Mouse (Mus musculus): ENCODE measurements around the gene Adam22. TPM values are rescaled to one million over a fixed set of nuclear protein-coding genes. Genes with fewer than 3 reads are reported as not detected.

Gene Adam22
- polyA plus RNA-seq, 1 experiment from 2014 or later = 8.8 TPM

DNA sequence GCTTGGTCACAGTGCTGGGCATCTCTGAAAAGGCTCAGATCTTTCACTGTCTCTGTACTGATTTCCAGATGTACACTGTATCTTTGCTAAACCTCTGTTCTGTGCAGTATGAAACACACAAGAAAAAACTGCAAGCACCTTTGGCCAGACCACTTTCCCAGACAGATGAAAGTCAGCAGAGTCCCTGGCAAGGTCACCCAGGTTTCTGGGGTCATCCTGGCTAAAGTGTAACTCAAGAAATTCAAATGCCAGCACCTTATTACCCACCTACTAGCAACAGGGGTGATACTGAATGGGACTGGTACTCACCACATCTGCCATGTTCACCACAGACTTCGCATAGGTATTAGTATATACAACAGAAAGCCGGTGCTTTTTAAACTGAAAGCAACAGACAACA lies 221.8 kb downstream of the Adam22 start:
- no peak for ATAC-seq (ENCODE audit: insufficient number of reproducible peaks, low FRiP score)
- WGBS = 94% methylated on average over 2 of the region's 2 CpGs

GRCm38 (mm10) chr5:8145473-8145872 lies 222.5 kb downstream of the Adam22 start:
- Histone ChIP-seq H3K27ac (ENCODE audit: poor library complexity, severe bottlenecking) (no peak overlapping the region), H3K4me2 (no peak overlapping the region), H3K4me1 (replicated peaks) (no peaks in the 10 kb centered on the region), H3K36me3 (no peaks in the 10 kb centered on the region), H3K4me3 (no peak overlapping the region), H3K9ac (no peak overlapping the region), H3K27me3 (replicated peaks) (no peaks in the 10 kb centered on the region), H3K9me3 (replicated peaks) (no peaks in the 10 kb centered on the region)
- no peak for ATAC-seq (ENCODE audit: insufficient number of reproducible peaks, low FRiP score)
- WGBS = 53% methylated on average over 5 of the region's 5 CpGs

More for the DNA sequence above, 221.8 kb downstream of the Adam22 start:
- Histone ChIP-seq H3K9me3 (replicated peaks) (no peaks in the 10 kb centered on the region), H3K9ac (no peak overlapping the region), H3K4me3 (no peak overlapping the region), H3K27me3 (replicated peaks) (no peaks in the 10 kb centered on the region), H3K4me1 (replicated peaks) (no peaks in the 10 kb centered on the region), H3K4me2 (no peak overlapping the region), H3K36me3 (no peaks in the 10 kb centered on the region), H3K27ac (ENCODE audit: poor library complexity, severe bottlenecking) (no peak overlapping the region)

- H3K4me2 ChIP-seq = no peak overlapping the region
- H3K9me3 ChIP-seq (replicated peaks) = no peaks in the 10 kb centered on the region
- H3K9ac ChIP-seq = no peak overlapping the region
- WGBS = 76% methylated on average over 5 of the region's 5 CpGs
- no peak overlapping the region for H3K27ac ChIP-seq (ENCODE audit: poor library complexity, severe bottlenecking)
- H3K36me3 ChIP-seq = no peaks in the 10 kb centered on the region
- H3K4me1 ChIP-seq (replicated peaks) = no peaks in the 10 kb centered on the region
- H3K27me3 ChIP-seq (replicated peaks) = no peaks in the 10 kb centered on the region
- no peak for ATAC-seq (ENCODE audit: insufficient number of reproducible peaks, low FRiP score)
- H3K4me3 ChIP-seq = no peak overlapping the region
These were observed 235.4 kb downstream of the Adam22 start for GRCm38 (mm10) chr5:8132546-8132945.

GRCm38 (mm10) chr5:8131918-8132317 lies 236.0 kb downstream of the Adam22 start:
- H3K4me2 ChIP-seq = no peak overlapping the region
- H3K9me3 ChIP-seq (replicated peaks) = 0 out of 2 replicates have a peak, but pooled peaks cover 4% of the 10 kb centered on the region
- no peaks in the 10 kb centered on the region for H3K4me1 ChIP-seq (replicated peaks)
- 0 out of 2 replicates have a peak, but pooled peaks cover 4% of the 10 kb centered on the region for H3K36me3 ChIP-seq
- H3K4me3 ChIP-seq = no peak overlapping the region
- ATAC-seq (ENCODE audit: insufficient number of reproducible peaks, low FRiP score) = no peak
- no peak overlapping the region for H3K27ac ChIP-seq (ENCODE audit: poor library complexity, severe bottlenecking)
- no peak overlapping the region for H3K9ac ChIP-seq
- WGBS = 75% methylated on average over 8 of the region's 8 CpGs
- no peaks in the 10 kb centered on the region for H3K27me3 ChIP-seq (replicated peaks)

GRCm38 (mm10) chr5:8129750-8130149 lies 238.2 kb downstream of the Adam22 start:
- H3K27ac ChIP-seq (ENCODE audit: poor library complexity, severe bottlenecking) = no peak overlapping the region
- H3K9ac ChIP-seq = no peak overlapping the region
- 0 out of 2 replicates have a peak, but pooled peaks cover 5% of the 10 kb centered on the region for H3K36me3 ChIP-seq
- H3K27me3 ChIP-seq (replicated peaks) = no peaks in the 10 kb centered on the region
- no peaks in the 10 kb centered on the region for H3K4me1 ChIP-seq (replicated peaks)
- 0 out of 2 replicates have a peak, but pooled peaks cover 7% of the 10 kb centered on the region for H3K9me3 ChIP-seq (replicated peaks)
- ATAC-seq (ENCODE audit: insufficient number of reproducible peaks, low FRiP score) = no peak
- no peak overlapping the region for H3K4me3 ChIP-seq
- no peak overlapping the region for H3K4me2 ChIP-seq
- WGBS = 86% methylated on average over 2 of the region's 2 CpGs

DNA sequence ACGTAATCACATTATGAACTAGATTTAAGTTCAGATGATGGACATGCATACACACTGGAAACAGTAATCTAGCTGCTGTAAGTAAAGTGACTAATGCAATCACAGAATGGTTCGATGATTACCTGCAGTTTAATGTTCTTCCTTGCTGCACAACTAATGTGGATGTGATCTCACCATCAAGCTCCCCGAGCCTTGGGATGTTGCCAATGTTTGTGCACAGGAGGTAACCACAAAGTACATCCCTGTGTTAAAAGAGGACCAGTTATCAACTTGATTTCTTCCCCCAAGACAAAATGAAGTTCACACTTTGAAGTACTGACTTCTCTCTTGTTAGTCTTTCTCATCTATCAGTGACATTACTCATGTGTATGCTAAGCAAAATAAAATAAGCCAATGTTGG lies 247.0 kb downstream of the Adam22 start:
- Histone ChIP-seq H3K36me3 (0 out of 2 replicates have a peak, but pooled peaks cover 3% of the 10 kb centered on the region), H3K4me3 (no peak overlapping the region), H3K4me2 (no peak overlapping the region), H3K9me3 (replicated peaks) (peaks cover 4% of the 10 kb centered on the region; the same call in 1 of the 2 replicates), H3K4me1 (replicated peaks) (no peaks in the 10 kb centered on the region), H3K9ac (no peak overlapping the region), H3K27ac (ENCODE audit: poor library complexity, severe bottlenecking) (no peak overlapping the region), H3K27me3 (replicated peaks) (no peaks in the 10 kb centered on the region)
- 80% methylated on average over 3 of the region's 3 CpGs for WGBS
- ATAC-seq (ENCODE audit: insufficient number of reproducible peaks, low FRiP score) = no peak

GRCm38 (mm10) chr5:8120087-8120486 lies 247.9 kb downstream of the Adam22 start:
- no peak overlapping the region for H3K9ac ChIP-seq
- no peak overlapping the region for H3K4me3 ChIP-seq
- H3K4me1 ChIP-seq (replicated peaks) = no peaks in the 10 kb centered on the region
- H3K36me3 ChIP-seq = 0 out of 2 replicates have a peak, but pooled peaks cover 3% of the 10 kb centered on the region
- H3K9me3 ChIP-seq (replicated peaks) = peaks cover 4% of the 10 kb centered on the region; the same call in 1 of the 2 replicates
- no peak overlapping the region for H3K4me2 ChIP-seq
- no peak for ATAC-seq (ENCODE audit: insufficient number of reproducible peaks, low FRiP score)
- no peaks in the 10 kb centered on the region for H3K27me3 ChIP-seq (replicated peaks)
- 61% methylated on average over 2 of the region's 2 CpGs for WGBS
- H3K27ac ChIP-seq (ENCODE audit: poor library complexity, severe bottlenecking) = no peak overlapping the region

DNA sequence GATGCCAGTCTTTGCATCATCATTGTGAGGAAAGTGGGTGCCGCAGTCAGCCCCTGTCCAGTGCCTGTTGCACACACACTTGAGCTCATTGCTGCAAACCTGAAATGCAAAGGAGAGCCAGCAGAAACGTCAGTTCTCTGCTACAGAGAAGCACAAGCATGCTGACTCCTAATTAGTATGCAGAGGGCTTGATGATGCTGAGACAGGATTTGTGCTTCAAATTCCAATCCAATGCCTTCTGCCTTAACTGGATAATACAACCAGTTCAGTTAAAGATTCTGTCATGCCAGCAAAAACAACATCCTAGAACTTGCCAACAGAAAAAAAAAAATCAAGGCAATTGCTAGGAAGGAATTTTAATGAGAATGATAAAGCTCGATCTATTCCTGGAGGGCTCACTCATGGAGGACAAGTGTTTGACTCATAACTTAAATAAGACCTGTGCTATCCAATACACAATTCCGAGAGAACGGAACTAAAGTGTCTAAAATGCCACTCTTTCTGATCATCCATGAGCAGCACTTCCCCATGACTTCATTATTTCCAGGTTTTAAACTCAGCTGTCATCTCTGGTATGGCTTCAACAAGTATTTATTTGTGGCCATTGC lies 251.3 kb downstream of the Adam22 start:
- Histone ChIP-seq H3K9ac (no peak overlapping the region), H3K9me3 (replicated peaks) (no peaks in the 10 kb centered on the region), H3K36me3 (no peaks in the 10 kb centered on the region), H3K4me1 (replicated peaks) (no peaks in the 10 kb centered on the region), H3K27me3 (replicated peaks) (no peaks in the 10 kb centered on the region), H3K27ac (ENCODE audit: poor library complexity, severe bottlenecking) (no peak overlapping the region; the same call in 1 of the 2 replicates), H3K4me2 (no peak overlapping the region), H3K4me3 (no peak overlapping the region)
- no peak for ATAC-seq (ENCODE audit: insufficient number of reproducible peaks, low FRiP score)
- 56% methylated on average over 5 of the region's 5 CpGs for WGBS

DNA sequence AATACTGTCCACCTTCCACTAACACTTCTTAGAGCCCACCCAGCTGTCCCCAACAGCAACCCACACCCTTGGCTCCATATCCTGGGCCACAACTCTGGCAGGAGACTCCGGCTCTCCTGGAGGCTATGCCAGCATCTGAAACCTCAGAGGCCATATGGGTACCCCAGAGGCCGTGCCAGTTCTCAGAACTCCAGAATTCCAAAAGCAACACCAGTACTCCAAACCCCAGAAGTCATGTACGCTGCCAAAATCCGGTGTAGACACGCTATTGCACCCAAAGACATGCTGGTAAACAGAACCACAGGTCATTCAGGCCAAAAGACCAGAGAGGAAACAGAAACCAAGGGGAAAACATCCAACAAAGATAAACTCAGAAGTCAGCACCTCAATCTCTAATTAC lies 255.7 kb downstream of the Adam22 start:
- H3K9ac ChIP-seq = no peak overlapping the region
- H3K9me3 ChIP-seq (replicated peaks) = no peaks in the 10 kb centered on the region
- no peaks in the 10 kb centered on the region for H3K27me3 ChIP-seq (replicated peaks)
- H3K36me3 ChIP-seq = no peaks in the 10 kb centered on the region
- H3K4me3 ChIP-seq = no peak overlapping the region
- no peaks in the 10 kb centered on the region for H3K4me1 ChIP-seq (replicated peaks)
- H3K27ac ChIP-seq (ENCODE audit: poor library complexity, severe bottlenecking) = no peak overlapping the region
- WGBS = 93% methylated on average over 5 of the region's 5 CpGs
- H3K4me2 ChIP-seq = no peak overlapping the region
- no peak for ATAC-seq (ENCODE audit: insufficient number of reproducible peaks, low FRiP score)

DNA sequence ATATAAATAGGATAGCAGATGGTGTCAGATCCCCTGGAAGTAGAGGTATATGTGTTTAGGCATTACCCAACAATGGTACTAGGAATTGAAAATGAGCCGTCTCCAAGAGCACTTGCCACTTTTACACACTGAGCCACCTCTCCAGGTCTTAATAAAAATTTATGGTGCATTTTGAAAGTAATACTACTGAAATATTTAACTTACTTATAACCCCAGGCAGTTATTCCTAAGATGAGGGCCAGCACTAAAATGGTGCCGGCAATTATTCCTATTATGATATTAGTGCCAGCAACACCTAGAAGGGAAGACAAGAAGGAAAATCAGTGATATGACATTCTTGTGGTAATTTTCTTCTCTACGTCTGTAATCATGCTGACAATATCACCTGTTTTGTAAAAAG lies 256.3 kb downstream of the Adam22 start:
- no peak overlapping the region for H3K27ac ChIP-seq (ENCODE audit: poor library complexity, severe bottlenecking)
- no peaks in the 10 kb centered on the region for H3K4me1 ChIP-seq (replicated peaks)
- 88% methylated on average over 3 of the region's 3 CpGs for WGBS
- H3K9me3 ChIP-seq (replicated peaks) = no peaks in the 10 kb centered on the region
- H3K27me3 ChIP-seq (replicated peaks) = no peaks in the 10 kb centered on the region
- no peaks in the 10 kb centered on the region for H3K36me3 ChIP-seq
- no peak for ATAC-seq (ENCODE audit: insufficient number of reproducible peaks, low FRiP score)
- H3K4me2 ChIP-seq = no peak overlapping the region
- H3K9ac ChIP-seq = no peak overlapping the region
- no peak overlapping the region for H3K4me3 ChIP-seq

DNA sequence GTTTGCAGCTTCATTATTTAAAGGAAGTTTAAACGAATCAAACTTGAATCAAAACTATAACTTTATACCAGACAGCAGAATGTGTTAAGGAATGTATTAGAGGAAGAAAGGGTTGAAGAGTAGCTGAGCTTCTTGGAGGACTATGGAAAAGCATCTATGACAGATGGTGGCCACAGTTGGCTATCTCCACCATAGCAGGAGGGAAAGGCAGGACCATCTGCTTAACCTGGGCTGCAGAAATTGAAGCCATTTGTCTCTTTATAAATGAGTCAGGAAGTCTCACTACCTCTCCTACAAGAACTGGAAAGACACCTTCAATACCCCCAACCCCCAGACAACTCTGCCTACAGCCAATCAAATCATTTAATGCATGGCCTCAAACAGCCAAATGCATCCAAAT lies 272.3 kb downstream of the Adam22 start:
- no peaks in the 10 kb centered on the region for H3K27me3 ChIP-seq (replicated peaks)
- H3K27ac ChIP-seq (ENCODE audit: poor library complexity, severe bottlenecking) = no peak overlapping the region
- H3K4me3 ChIP-seq = no peak overlapping the region
- peaks cover 2% of the 10 kb centered on the region; the same call in 1 of the 2 replicates for H3K4me1 ChIP-seq (replicated peaks)
- WGBS = 75% methylated on average over 1 of the region's 1 CpGs
- ATAC-seq (ENCODE audit: insufficient number of reproducible peaks, low FRiP score) = no peak
- H3K9me3 ChIP-seq (replicated peaks) = no peaks in the 10 kb centered on the region
- no peak overlapping the region for H3K9ac ChIP-seq
- H3K4me2 ChIP-seq = no peak overlapping the region
- no peaks in the 10 kb centered on the region for H3K36me3 ChIP-seq

- WGBS = 83% methylated on average over 5 of the region's 5 CpGs
- no peak overlapping the region for H3K9ac ChIP-seq
These were observed 273.0 kb downstream of the Adam22 start for GRCm38 (mm10) chr5:8094921-8095320.

More at GRCm38 (mm10) chr5:8094921-8095320, 273.0 kb downstream of the Adam22 start:
- peaks cover 2% of the 10 kb centered on the region; the same call in 1 of the 2 replicates for H3K4me1 ChIP-seq (replicated peaks)
- H3K36me3 ChIP-seq = no peaks in the 10 kb centered on the region
- no peak overlapping the region for H3K4me2 ChIP-seq
- no peaks in the 10 kb centered on the region for H3K27me3 ChIP-seq (replicated peaks)
- no peak overlapping the region for H3K27ac ChIP-seq (ENCODE audit: poor library complexity, severe bottlenecking)
- no peaks in the 10 kb centered on the region for H3K9me3 ChIP-seq (replicated peaks)
- H3K4me3 ChIP-seq = no peak overlapping the region
- no peak for ATAC-seq (ENCODE audit: insufficient number of reproducible peaks, low FRiP score)
